In the genomic region with DNA sequence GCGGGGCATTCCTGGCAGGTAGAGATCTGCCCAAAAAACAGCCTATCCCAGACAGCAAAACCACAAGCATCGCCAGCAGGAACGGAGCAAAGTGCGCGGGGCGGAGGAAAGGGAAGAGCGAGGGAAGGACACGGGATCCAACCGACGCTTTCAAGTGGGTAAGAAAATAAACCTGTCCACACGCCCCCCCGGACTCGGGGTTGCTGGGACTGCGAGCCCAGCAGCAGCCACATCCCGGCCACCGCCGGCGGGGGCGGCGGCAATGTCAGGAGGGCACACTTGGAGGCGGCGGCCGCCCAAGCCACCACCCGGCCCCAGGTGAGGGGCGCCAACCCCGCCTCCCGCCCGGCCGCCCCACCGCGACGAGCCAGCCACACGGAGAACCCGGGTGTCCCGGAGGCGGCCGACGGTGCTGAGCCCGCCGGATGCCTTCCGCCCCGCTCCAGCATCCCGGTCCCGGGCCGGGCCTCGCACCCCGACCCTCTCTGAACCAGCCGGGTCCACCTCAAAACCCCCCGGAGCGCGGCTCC, we compare ENCODE assay signal across 8 mouse cellular contexts. TPM values are rescaled to one million over a fixed set of nuclear protein-coding genes. Genes with fewer than 3 reads are reported as not detected.
DNase-seq lines count a peak whose midpoint lies in the region; ATAC-seq lines count a peak whose summit lies in the region.

No protein-coding gene starts in this region.

- WGBS in forebrain, embryonic 14.5 days = 1% methylated on average over 42 of the region's 51 CpGs
- WGBS in intestine, embryonic 15.5 days = under 1% methylated on average over 42 of the region's 51 CpGs
- WGBS in limb, embryonic 11.5 days = under 1% methylated on average over 28 of the region's 51 CpGs

- peak; percentile 84 for ATAC-seq in forebrain, embryonic 14.5 days
- peak; percentile 74 for ATAC-seq in intestine, embryonic 15.5 days
- peak; percentile 80 for ATAC-seq in limb, embryonic 11.5 days (ENCODE audit: insufficient number of reproducible peaks, low FRiP score, low TSS enrichment, low read depth)

- no peaks in the 10 kb centered on the region for H3K9me3 ChIP-seq in forebrain, embryonic 14.5 days (replicated peaks; ENCODE audit: control insufficient read depth, low read length)
- no peaks in the 10 kb centered on the region for H3K9me3 ChIP-seq in intestine, embryonic 15.5 days
- H3K9me3 ChIP-seq in limb, embryonic 11.5 days (ENCODE audit: control insufficient read depth, low read length) = no peaks in the 10 kb centered on the region

- H3K9ac ChIP-seq in forebrain, embryonic 14.5 days (ENCODE audit: low read length) = peak overlapping the region; percentile 89
- peak overlapping the region; percentile 83 for H3K9ac ChIP-seq in intestine, embryonic 15.5 days
- H3K9ac ChIP-seq in limb, embryonic 11.5 days (ENCODE audit: low read length) = peak overlapping the region; percentile 81

- H3K4me2 ChIP-seq in forebrain, embryonic 14.5 days (ENCODE audit: low read length) = peak overlapping the region; percentile 98
- H3K4me2 ChIP-seq in intestine, embryonic 15.5 days (replicated peaks) = peak overlapping the region; percentile 91
- peak overlapping the region; percentile 91 for H3K4me2 ChIP-seq in limb, embryonic 11.5 days (ENCODE audit: low read depth, severe bottlenecking)

- peak overlapping the region; percentile 44; the same call in 1 of the 2 replicates for H3K27ac ChIP-seq in forebrain, embryonic 14.5 days (ENCODE audit: low read depth, low read length)
- H3K27ac ChIP-seq in intestine, embryonic 15.5 days = peak overlapping the region; percentile 51; the same call in 1 of the 2 replicates
- H3K27ac ChIP-seq in limb, embryonic 11.5 days (replicated peaks; ENCODE audit: low read depth, low read length) = peak overlapping the region; percentile 53

- peaks cover 7% of the 10 kb centered on the region; the same call in 1 of the 2 replicates for H3K4me1 ChIP-seq in forebrain, embryonic 14.5 days (ENCODE audit: control insufficient read depth, insufficient read depth, low read length)
- 0 out of 2 replicates have a peak, but pooled peaks cover 4% of the 10 kb centered on the region for H3K4me1 ChIP-seq in intestine, embryonic 15.5 days (replicated peaks)
- H3K4me1 ChIP-seq in limb, embryonic 11.5 days (ENCODE audit: control insufficient read depth, insufficient read depth, low read length) = peaks cover 5% of the 10 kb centered on the region; the same call in 1 of the 2 replicates

- no peaks in the 10 kb centered on the region for H3K36me3 ChIP-seq in forebrain, embryonic 14.5 days (ENCODE audit: control insufficient read depth, insufficient read depth, low read length)
- no peaks in the 10 kb centered on the region for H3K36me3 ChIP-seq in intestine, embryonic 15.5 days
- no peaks in the 10 kb centered on the region for H3K36me3 ChIP-seq in limb, embryonic 11.5 days (ENCODE audit: control insufficient read depth, insufficient read depth, low read length)
- no peaks in the 10 kb centered on the region for H3K36me3 ChIP-seq in splenic B cell, adult 2 months (ENCODE audit: control insufficient read depth, insufficient read depth, low read length, poor library complexity, severe bottlenecking)

- DNase-seq in layer of hippocampus, adult 11-12 months (ENCODE audit: low spot score) = peak; percentile 24
- DNase-seq in layer of hippocampus, adult 9-10 months (ENCODE audit: low spot score) = no peak
- DNase-seq in brain, adult 2 months (ENCODE audit: low read depth, low spot score) = peak; percentile 58
- peak; percentile 39 for DNase-seq in forebrain, embryonic 14.5 days (ENCODE audit: low spot score)
- DNase-seq in limb, embryonic 11.5 days (ENCODE audit: low spot score) = peak; percentile 60
- peak; percentile 46 for DNase-seq in mesoderm, embryonic 11.5 days (ENCODE audit: low read depth, low spot score)
- DNase-seq in splenic B cell, adult 2 months (ENCODE audit: low read depth, low spot score) = peak; percentile 42

- no peaks in the 10 kb centered on the region for H3K27me3 ChIP-seq in forebrain, embryonic 14.5 days (replicated peaks; ENCODE audit: control insufficient read depth, insufficient read depth, low read length)
- no peaks in the 10 kb centered on the region for H3K27me3 ChIP-seq in intestine, embryonic 15.5 days (replicated peaks)
- no peaks in the 10 kb centered on the region for H3K27me3 ChIP-seq in limb, embryonic 11.5 days (ENCODE audit: control insufficient read depth, insufficient read depth, low read length)
- H3K27me3 ChIP-seq in splenic B cell, adult 2 months (ENCODE audit: control insufficient read depth, insufficient read depth, low read length, poor library complexity, severe bottlenecking) = no peaks in the 10 kb centered on the region

- H3K4me3 ChIP-seq in forebrain, embryonic 14.5 days (ENCODE audit: low read depth, low read length) = peak overlapping the region; percentile 94
- H3K4me3 ChIP-seq in intestine, embryonic 15.5 days (replicated peaks) = peak overlapping the region; percentile 84
- H3K4me3 ChIP-seq in limb, embryonic 11.5 days (ENCODE audit: low read depth, low read length) = peak overlapping the region; percentile 78

RNA-seq across cellular contexts. Expression of a gene that starts 0.8 kb away (rescaled TPM):
- 25.6 and 35.8 TPM in 2 replicates for polyA plus RNA-seq in forebrain, embryonic 14.5 days (2014; fragmentation: Nextera tagmentation; extraction: Ambion mirVana)
- polyA plus RNA-seq in intestine, embryonic 15.5 days (2015; fragmentation: Nextera tagmentation; extraction: Ambion mirVana) = 17.3 and 18.8 TPM in 2 replicates
- 14.3 and 14.6 TPM in 2 replicates for polyA plus RNA-seq in limb, embryonic 11.5 days (2014; fragmentation: Nextera tagmentation; extraction: Ambion mirVana)
